Mouse (Mus musculus): ENCODE measurements around the gene Pkd1l3. TPM values are rescaled to one million over a fixed set of nuclear protein-coding genes. Genes with fewer than 3 reads are reported as not detected.

Pkd1l3 gene
- polyA plus RNA-seq, 1 experiment from 2014 or later = 0.28 TPM

DNA sequence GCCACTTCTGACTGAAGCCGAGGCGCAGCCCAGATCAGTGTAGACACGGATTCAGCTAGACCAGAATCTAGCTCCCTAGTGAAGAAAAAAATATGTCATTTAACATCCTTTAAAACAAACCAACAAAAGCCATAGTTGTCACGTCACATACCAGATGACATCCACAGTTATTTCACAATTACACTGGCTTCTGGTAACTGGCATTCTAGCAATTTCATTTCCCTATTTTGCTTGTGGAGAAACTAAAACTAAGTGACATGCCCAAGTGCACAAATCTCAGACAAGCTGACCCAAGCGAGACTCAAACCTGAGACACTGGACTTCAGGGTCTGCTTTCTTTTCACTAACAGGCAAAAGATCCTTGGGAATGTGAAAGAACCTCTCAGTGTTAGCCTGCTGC is 67.8 kb downstream of the Pkd1l3 start:
- no peak for TF ChIP-seq EP300 (IDR thresholded peaks at IDR 0.05; ENCODE audit: low read depth)
- no peak for TF ChIP-seq CTCF (IDR thresholded peaks at IDR 0.05; ENCODE audit: low read depth)

GRCm38 (mm10) chr8:109687248-109687647 is 72.9 kb downstream of the Pkd1l3 start:
- Histone ChIP-seq H3K9me3 (ENCODE audit: low read length) (no peaks in the 10 kb centered on the region), H3K27ac (ENCODE audit: low read depth) (no peak overlapping the region), H3K27me3 (ENCODE audit: insufficient read depth, low read length) (no peaks in the 10 kb centered on the region), H3K4me2 (ENCODE audit: low read depth, low read length) (no peak overlapping the region), H3K9ac (replicated peaks) (no peak overlapping the region), H3K36me3 (replicated peaks; ENCODE audit: insufficient read depth, low read length) (peaks cover 19% of the 10 kb centered on the region), H3K4me1 (ENCODE audit: insufficient read depth) (peaks cover 23% of the 10 kb centered on the region), H3K4me3 (ENCODE audit: low read depth, low read length) (no peak overlapping the region)
- DNase-seq (no peak), ATAC-seq (peak; percentile 11; the same call in 1 of the 2 replicates)
- 62% methylated on average over 5 of the region's 5 CpGs for WGBS (ENCODE audit: insufficient replicate concordance)
- TF ChIP-seq EP300 (IDR thresholded peaks at IDR 0.05; ENCODE audit: low read depth) (no peak), CTCF (IDR thresholded peaks at IDR 0.05; ENCODE audit: low read depth) (no peak)

More for the DNA sequence above, 67.8 kb downstream of the Pkd1l3 start:
- H3K27ac ChIP-seq (ENCODE audit: low read depth) = peak overlapping the region; percentile 29; the same call in 1 of the 2 replicates
- no peak for ATAC-seq
- no peaks in the 10 kb centered on the region for H3K27me3 ChIP-seq (ENCODE audit: insufficient read depth, low read length)
- H3K9me3 ChIP-seq (ENCODE audit: low read length) = no peaks in the 10 kb centered on the region
- DNase-seq = no peak
- no peak overlapping the region for H3K4me3 ChIP-seq (ENCODE audit: low read depth, low read length)
- H3K36me3 ChIP-seq (replicated peaks; ENCODE audit: insufficient read depth, low read length) = peaks cover 63% of the 10 kb centered on the region
- no peaks in the 10 kb centered on the region; the same call in 1 of the 2 replicates for H3K4me1 ChIP-seq (ENCODE audit: insufficient read depth)
- 80% methylated on average over 5 of the region's 5 CpGs for WGBS (ENCODE audit: insufficient replicate concordance)
- no peak overlapping the region for H3K4me2 ChIP-seq (ENCODE audit: low read depth, low read length)
- H3K9ac ChIP-seq (replicated peaks) = no peak overlapping the region

GRCm38 (mm10) chr8:109691769-109692168 is 77.5 kb downstream of the Pkd1l3 start:
- Histone ChIP-seq H3K4me3 (ENCODE audit: low read depth, low read length) (peak overlapping the region; percentile 84), H3K4me2 (ENCODE audit: low read depth, low read length) (peak overlapping the region; percentile 82), H3K27me3 (ENCODE audit: insufficient read depth, low read length) (no peaks in the 10 kb centered on the region), H3K9me3 (ENCODE audit: low read length) (no peaks in the 10 kb centered on the region), H3K9ac (replicated peaks) (peak overlapping the region; percentile 86), H3K27ac (ENCODE audit: low read depth) (0 out of 2 replicates have a peak overlapping the region, but pooled peaks have one; percentile 4), H3K4me1 (ENCODE audit: insufficient read depth) (peaks cover 27% of the 10 kb centered on the region), H3K36me3 (replicated peaks; ENCODE audit: insufficient read depth, low read length) (no peaks in the 10 kb centered on the region)
- WGBS (ENCODE audit: insufficient replicate concordance) = 39% methylated on average over 5 of the region's 5 CpGs
- DNase-seq = peak; percentile 27
- no peak for ATAC-seq
- TF ChIP-seq CTCF (IDR thresholded peaks at IDR 0.05; ENCODE audit: low read depth) (peak; percentile 31; the same call in 1 of the 2 replicates), EP300 (IDR thresholded peaks at IDR 0.05; ENCODE audit: low read depth) (no peak)

- ATAC-seq (peak; percentile 76), DNase-seq (peak; percentile 77)
- Histone ChIP-seq H3K4me1 (ENCODE audit: insufficient read depth) (peaks cover 26% of the 10 kb centered on the region), H3K36me3 (replicated peaks; ENCODE audit: insufficient read depth, low read length) (no peaks in the 10 kb centered on the region), H3K9ac (replicated peaks) (peak overlapping the region; percentile 86), H3K4me2 (ENCODE audit: low read depth, low read length) (peak overlapping the region; percentile 82), H3K9me3 (ENCODE audit: low read length) (no peaks in the 10 kb centered on the region), H3K4me3 (ENCODE audit: low read depth, low read length) (peak overlapping the region; percentile 84), H3K27me3 (ENCODE audit: insufficient read depth, low read length) (no peaks in the 10 kb centered on the region), H3K27ac (ENCODE audit: low read depth) (peak overlapping the region; percentile 82)
- 2% methylated on average over 37 of the region's 38 CpGs for WGBS (ENCODE audit: insufficient replicate concordance)
- TF ChIP-seq EP300 (IDR thresholded peaks at IDR 0.05; ENCODE audit: low read depth) (no peak), CTCF (IDR thresholded peaks at IDR 0.05; ENCODE audit: low read depth) (no peak)
Observed at GRCm38 (mm10) chr8:109692443-109693145, 78.3 kb downstream of the Pkd1l3 start.

- H3K4me3 ChIP-seq (ENCODE audit: low read depth, low read length) = peak within 1 kb of the TSS; percentile 84
- H3K27ac ChIP-seq (ENCODE audit: low read depth) = peak within 1 kb of the TSS; percentile 82
- DNase-seq (peak; percentile 99), ATAC-seq (peak; percentile 99)
- no peaks in the 10 kb centered on the region for H3K9me3 ChIP-seq (ENCODE audit: low read length)
- peak within 1 kb of the TSS; percentile 82 for H3K4me2 ChIP-seq (ENCODE audit: low read depth, low read length)
- no peaks in the 10 kb centered on the region for H3K27me3 ChIP-seq (ENCODE audit: insufficient read depth, low read length)
- peaks cover 24% of the 10 kb centered on the region for H3K4me1 ChIP-seq (ENCODE audit: insufficient read depth)
- H3K9ac ChIP-seq (replicated peaks) = peak within 1 kb of the TSS; percentile 86
- TF ChIP-seq EP300 (IDR thresholded peaks at IDR 0.05; ENCODE audit: low read depth) = peak; percentile 74; the same call in 1 of the 2 replicates
- TF ChIP-seq CTCF (IDR thresholded peaks at IDR 0.05; ENCODE audit: low read depth) = peak; percentile 13; the same call in 1 of the 2 replicates
- under 1% methylated on average over 57 of the region's 57 CpGs for WGBS (ENCODE audit: insufficient replicate concordance)
- no peaks in the 10 kb centered on the region for H3K36me3 ChIP-seq (replicated peaks; ENCODE audit: insufficient read depth, low read length)
Observed at GRCm38 (mm10) chr8:109693146-109693900, 79.0 kb downstream of the Pkd1l3 start, which contains the start of gene Ist1. TSS of gene Ist1 (minus strand) at chr8:109693260.

DNA sequence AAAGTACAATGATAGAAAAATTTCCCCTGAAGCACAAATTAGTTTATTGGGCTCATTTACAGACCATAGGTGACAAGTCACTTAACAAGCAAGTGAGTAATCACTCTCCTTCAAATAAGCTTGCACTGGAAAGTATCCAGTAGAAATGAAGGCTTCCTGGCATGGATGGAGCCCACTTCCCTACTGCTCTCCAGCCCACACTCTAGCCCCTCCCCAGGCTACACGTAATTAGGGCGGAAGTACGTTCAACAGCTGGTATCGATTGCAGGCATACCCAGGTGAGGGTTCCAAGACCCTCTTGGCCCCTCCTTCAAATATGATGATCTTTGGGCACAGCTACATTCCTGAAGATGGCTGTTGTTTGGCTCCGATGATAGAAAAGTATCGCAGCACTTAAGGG is 79.8 kb downstream of the Pkd1l3 start:
- Histone ChIP-seq H3K36me3 (replicated peaks; ENCODE audit: insufficient read depth, low read length) (no peaks in the 10 kb centered on the region), H3K9me3 (ENCODE audit: low read length) (no peaks in the 10 kb centered on the region), H3K9ac (replicated peaks) (no peak overlapping the region), H3K4me3 (ENCODE audit: low read depth, low read length) (no peak overlapping the region), H3K4me1 (ENCODE audit: insufficient read depth) (peaks cover 24% of the 10 kb centered on the region), H3K27me3 (ENCODE audit: insufficient read depth, low read length) (no peaks in the 10 kb centered on the region), H3K4me2 (ENCODE audit: low read depth, low read length) (0 out of 2 replicates have a peak overlapping the region, but pooled peaks have one; percentile 82), H3K27ac (ENCODE audit: low read depth) (no peak overlapping the region)
- no peak for ATAC-seq
- 57% methylated on average over 6 of the region's 6 CpGs for WGBS (ENCODE audit: insufficient replicate concordance)
- no peak for DNase-seq
- TF ChIP-seq CTCF (IDR thresholded peaks at IDR 0.05; ENCODE audit: low read depth) = no peak
- no peak for TF ChIP-seq EP300 (IDR thresholded peaks at IDR 0.05; ENCODE audit: low read depth)
